Mouse (Mus musculus): ENCODE measurements around the gene Mycbp2. TPM values are rescaled to one million over a fixed set of nuclear protein-coding genes. Genes with fewer than 3 reads are reported as not detected.

Gene Mycbp2
- polyA plus RNA-seq, 1 experiment from 2014 or later, result 23.0 TPM

DNA sequence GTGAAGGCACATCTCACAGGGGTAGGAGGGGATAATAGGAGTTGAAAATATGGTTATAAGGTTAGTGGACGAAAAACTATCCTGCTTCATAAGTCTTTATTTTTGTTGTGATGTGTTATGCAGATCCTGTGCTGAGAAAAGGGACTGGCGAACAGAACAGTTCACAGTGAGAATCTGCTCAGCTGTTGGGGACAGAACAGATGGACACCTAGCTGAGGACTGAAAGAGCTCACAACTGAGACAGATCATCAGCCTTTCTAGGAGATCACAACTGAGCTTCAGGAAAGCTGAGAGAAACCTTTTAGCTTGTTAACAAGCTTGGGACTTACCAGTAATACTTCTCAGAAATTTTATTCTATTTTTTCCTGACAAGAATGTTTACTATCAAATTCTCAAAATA is 92.3 kb downstream of the Mycbp2 start:
- Histone ChIP-seq H3K9me3 (no peaks in the 10 kb centered on the region), H3K9ac (no peak overlapping the region), H3K4me3 (no peak overlapping the region), H3K27me3 (no peaks in the 10 kb centered on the region), H3K27ac (no peak overlapping the region), H3K4me2 (replicated peaks) (no peak overlapping the region), H3K4me1 (no peaks in the 10 kb centered on the region), H3K36me3 (peaks cover 31% of the 10 kb centered on the region)
- no peak for ATAC-seq (ENCODE audit: low FRiP score, low read depth)
- 93% methylated on average over 2 of the region's 2 CpGs for WGBS

DNA sequence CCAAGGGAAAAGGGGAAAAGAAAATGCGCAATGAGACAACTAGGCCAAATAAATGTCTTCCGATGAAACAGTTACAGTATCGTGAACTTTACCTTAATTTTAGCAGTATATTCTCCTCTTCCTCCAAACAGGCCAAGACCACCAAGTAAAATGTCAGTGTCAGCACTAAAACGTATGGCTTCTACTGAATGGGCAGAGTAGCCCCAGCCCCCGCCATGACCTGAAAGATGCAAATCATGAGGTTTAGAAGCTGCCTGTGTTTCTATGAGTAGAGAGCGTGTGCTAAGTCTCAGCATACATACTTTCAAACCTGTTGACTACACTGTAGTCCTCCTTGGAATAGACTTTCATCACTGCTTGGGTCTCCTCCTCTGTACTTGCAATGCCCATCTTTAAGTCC is 104.6 kb downstream of the Mycbp2 start:
- 95% methylated on average over 6 of the region's 6 CpGs for WGBS
- H3K4me3 ChIP-seq, result no peak overlapping the region
- no peak overlapping the region for H3K4me2 ChIP-seq (replicated peaks)
- H3K4me1 ChIP-seq, result no peaks in the 10 kb centered on the region
- H3K36me3 ChIP-seq, result peaks cover 26% of the 10 kb centered on the region
- ATAC-seq (ENCODE audit: low FRiP score, low read depth), result no peak
- H3K27me3 ChIP-seq, result no peaks in the 10 kb centered on the region
- H3K27ac ChIP-seq, result no peak overlapping the region
- no peak overlapping the region for H3K9ac ChIP-seq
- H3K9me3 ChIP-seq, result no peaks in the 10 kb centered on the region

DNA sequence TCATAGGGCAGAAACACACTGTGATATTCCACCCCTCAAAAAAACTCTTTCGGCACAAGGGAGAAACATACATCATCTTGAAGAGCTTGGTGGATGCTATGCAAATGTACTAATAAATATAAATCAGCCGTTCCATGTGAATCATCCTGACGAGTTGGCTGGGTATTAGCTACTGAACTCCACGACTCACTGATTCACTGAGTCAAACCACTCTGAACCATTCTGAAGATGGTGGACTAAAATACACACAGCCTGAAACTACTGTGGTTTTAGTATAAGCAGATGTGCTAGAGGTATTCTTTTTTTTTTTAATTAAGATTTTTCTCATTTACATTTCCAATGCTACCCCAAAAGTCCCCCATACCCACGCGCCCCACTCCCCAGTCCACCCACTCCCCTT is 111.8 kb downstream of the Mycbp2 start:
- no peaks in the 10 kb centered on the region for H3K9me3 ChIP-seq
- WGBS, result 95% methylated on average over 6 of the region's 6 CpGs
- no peak overlapping the region for H3K9ac ChIP-seq
- no peak overlapping the region for H3K4me2 ChIP-seq (replicated peaks)
- no peak for ATAC-seq (ENCODE audit: low FRiP score, low read depth)
- H3K27me3 ChIP-seq, result no peaks in the 10 kb centered on the region
- H3K27ac ChIP-seq, result no peak overlapping the region
- no peak overlapping the region for H3K4me3 ChIP-seq
- peaks cover 16% of the 10 kb centered on the region for H3K36me3 ChIP-seq
- no peaks in the 10 kb centered on the region for H3K4me1 ChIP-seq

DNA sequence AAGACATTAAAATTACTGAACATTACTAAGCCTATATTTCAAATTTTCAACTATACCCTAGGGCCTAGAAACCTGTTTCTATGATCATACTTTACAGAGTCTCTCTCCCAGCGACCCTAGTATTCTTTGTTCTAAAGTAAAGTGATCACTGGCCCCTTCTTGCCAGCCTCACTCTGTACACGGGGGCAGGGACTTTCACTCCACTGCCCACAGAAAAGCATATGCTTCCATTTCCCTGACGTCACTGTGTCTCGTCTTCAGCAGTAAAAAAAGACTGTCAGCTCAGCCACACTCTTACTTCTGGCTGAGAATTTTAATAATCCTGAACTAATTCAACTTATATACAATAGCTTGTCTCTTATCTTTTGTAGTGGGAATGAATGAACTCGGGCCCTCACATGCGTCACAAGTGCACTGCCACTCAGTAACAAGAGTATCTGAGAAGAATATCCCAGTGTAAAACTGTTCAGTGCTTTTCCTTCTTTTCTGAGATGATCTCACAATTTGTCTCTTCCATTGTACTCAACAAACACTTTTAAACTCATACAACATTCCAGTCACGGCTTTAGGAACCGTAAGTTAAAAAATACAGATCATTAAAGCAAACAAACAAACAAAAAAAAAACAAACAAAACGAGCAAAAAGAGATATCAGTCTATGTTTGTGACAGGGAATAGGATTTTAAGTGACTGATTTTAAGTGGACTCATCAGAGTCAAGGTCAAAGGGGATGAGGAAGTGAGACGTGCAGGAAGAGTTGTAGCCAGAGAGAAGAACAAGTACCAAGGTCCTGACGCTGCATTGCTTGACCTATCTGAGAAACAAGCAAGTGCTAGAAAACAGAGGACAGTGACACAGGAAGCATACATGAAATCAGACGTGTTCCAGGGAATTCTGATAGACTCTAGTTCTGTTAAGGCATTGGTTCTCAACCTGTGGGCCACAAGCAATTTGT is 112.7 kb downstream of the Mycbp2 start:
- 80% methylated on average over 12 of the region's 12 CpGs for WGBS
- Histone ChIP-seq H3K27ac (no peak overlapping the region), H3K27me3 (no peaks in the 10 kb centered on the region), H3K9me3 (no peaks in the 10 kb centered on the region), H3K4me3 (no peak overlapping the region), H3K9ac (no peak overlapping the region), H3K36me3 (peaks cover 16% of the 10 kb centered on the region), H3K4me2 (replicated peaks) (no peak overlapping the region), H3K4me1 (no peaks in the 10 kb centered on the region)
- no peak for ATAC-seq (ENCODE audit: low FRiP score, low read depth)

DNA sequence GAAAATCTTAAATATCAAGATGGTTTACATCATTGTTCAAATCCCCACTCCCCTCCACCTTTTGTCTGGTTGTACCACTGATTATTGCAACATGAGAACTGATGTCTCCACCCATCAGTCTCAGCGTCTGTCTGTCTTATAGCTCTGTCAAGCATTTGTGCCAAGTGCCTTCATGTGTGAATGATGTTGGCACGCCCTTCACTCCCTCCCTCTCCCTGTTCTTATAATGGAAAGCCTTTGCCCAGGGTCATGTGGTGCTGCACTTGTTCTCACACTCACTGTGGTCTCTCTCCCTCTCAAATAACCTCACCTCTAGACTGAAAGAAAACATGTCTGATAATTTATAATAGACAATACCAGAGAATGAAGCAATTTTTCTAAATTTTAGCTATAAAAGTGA is 124.3 kb downstream of the Mycbp2 start:
- ATAC-seq (ENCODE audit: low FRiP score, low read depth), result no peak
- peaks cover 61% of the 10 kb centered on the region for H3K36me3 ChIP-seq
- 84% methylated on average over 2 of the region's 2 CpGs for WGBS

DNA sequence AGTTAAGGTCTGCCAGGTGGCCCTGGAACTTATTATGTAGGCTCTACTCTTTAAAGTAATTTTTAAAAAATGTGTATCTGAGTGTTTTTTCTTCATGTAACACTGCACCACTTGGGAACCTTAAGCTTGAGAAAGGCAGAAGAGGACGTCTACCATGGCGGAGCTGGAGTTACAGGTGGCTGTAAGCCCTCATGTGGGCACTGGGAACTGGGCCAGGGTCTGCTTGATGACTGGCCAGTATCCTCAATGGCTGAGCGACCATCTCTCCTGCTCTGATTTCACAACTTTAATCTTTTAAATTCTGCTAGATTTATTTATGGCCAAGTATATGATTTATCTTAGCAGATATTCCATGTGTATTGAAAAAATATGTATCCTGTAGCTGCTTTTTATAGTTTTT is 124.9 kb downstream of the Mycbp2 start:
- WGBS, result 74% methylated on average over 3 of the region's 3 CpGs
- no peaks in the 10 kb centered on the region for H3K27me3 ChIP-seq
- no peak for ATAC-seq (ENCODE audit: low FRiP score, low read depth)
- H3K4me3 ChIP-seq, result no peak overlapping the region
- H3K4me1 ChIP-seq, result no peaks in the 10 kb centered on the region
- H3K4me2 ChIP-seq (replicated peaks), result no peak overlapping the region
- no peaks in the 10 kb centered on the region for H3K9me3 ChIP-seq
- no peak overlapping the region for H3K9ac ChIP-seq
- H3K27ac ChIP-seq, result no peak overlapping the region
- H3K36me3 ChIP-seq, result peaks cover 61% of the 10 kb centered on the region

More for the DNA sequence above, 124.3 kb downstream of the Mycbp2 start:
- Histone ChIP-seq H3K4me3 (no peak overlapping the region), H3K27me3 (no peaks in the 10 kb centered on the region), H3K4me2 (replicated peaks) (no peak overlapping the region), H3K4me1 (no peaks in the 10 kb centered on the region), H3K9me3 (no peaks in the 10 kb centered on the region), H3K9ac (no peak overlapping the region), H3K27ac (no peak overlapping the region)

DNA sequence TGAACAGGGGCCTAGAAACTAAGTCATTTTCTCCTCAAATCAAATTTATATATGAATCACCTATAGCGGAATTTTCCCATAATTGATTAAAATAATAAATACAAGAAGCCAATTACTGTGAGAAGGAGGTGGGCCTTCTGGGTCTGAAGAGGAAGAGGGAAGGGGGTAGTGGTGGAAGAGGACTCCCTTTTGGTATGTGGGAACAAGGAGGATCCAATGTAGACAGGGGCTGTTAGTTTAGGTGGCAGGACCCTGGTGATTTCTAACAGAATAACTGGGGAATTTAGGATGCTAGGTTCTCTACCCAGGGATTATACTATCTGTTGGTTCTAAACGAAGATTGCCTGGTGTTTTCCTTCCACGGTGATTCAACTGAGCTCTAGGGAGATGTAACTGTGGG is 130.3 kb downstream of the Mycbp2 start:
- H3K27me3 ChIP-seq, result no peaks in the 10 kb centered on the region
- no peak for ATAC-seq (ENCODE audit: low FRiP score, low read depth)
- H3K9me3 ChIP-seq, result no peaks in the 10 kb centered on the region
- H3K36me3 ChIP-seq, result peaks cover 49% of the 10 kb centered on the region
- H3K4me1 ChIP-seq, result no peaks in the 10 kb centered on the region
- no peak overlapping the region for H3K27ac ChIP-seq
- H3K4me2 ChIP-seq (replicated peaks), result no peak overlapping the region
- H3K9ac ChIP-seq, result no peak overlapping the region
- no peak overlapping the region for H3K4me3 ChIP-seq
- WGBS, result 76% methylated on average over 3 of the region's 3 CpGs

DNA sequence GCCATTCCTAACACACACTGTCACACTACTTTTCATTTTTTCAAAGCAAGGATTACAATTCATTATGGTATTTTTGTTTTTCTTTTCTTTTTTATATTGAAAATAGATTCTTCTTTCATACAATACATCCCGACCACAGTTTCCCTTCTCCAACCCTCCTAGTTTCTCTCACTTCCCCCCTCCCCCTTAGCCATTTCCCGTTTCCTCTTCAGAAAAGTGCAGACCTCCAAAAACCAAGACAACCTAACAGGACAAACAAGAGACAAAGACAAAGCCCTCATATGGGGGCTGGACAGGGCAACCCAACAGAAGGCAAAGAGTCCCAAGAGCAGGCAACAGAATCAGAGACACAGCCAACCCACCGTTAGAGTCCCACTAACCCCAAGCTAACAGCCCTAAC is 160.0 kb downstream of the Mycbp2 start:
- Histone ChIP-seq H3K27ac (no peak overlapping the region), H3K36me3 (peaks cover 58% of the 10 kb centered on the region)
- WGBS, result 79% methylated on average over 3 of the region's 3 CpGs

DNA sequence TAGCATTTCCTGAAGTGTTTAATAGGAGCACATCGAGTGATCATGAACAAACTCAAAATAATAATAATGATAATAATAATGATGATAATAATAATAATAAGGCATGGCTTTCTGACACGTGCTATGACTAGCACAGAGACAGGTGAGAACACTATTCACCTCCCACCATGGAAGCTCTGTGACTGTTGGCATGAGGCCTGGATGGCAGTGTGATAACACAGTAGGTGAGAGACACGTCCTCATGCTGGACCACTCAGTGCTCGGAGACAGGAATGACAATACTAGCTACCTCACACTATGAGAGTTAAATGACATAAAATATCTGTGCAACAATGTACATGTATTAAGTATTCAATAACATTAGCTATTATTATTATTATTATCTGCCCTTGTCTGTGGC is 160.5 kb downstream of the Mycbp2 start:
- Histone ChIP-seq H3K4me1 (no peaks in the 10 kb centered on the region), H3K27ac (no peak overlapping the region), H3K36me3 (peaks cover 56% of the 10 kb centered on the region), H3K9ac (no peak overlapping the region), H3K4me3 (no peak overlapping the region), H3K27me3 (no peaks in the 10 kb centered on the region), H3K9me3 (no peaks in the 10 kb centered on the region), H3K4me2 (replicated peaks) (no peak overlapping the region)
- no peak for ATAC-seq (ENCODE audit: low FRiP score, low read depth)
- 90% methylated on average over 4 of the region's 4 CpGs for WGBS

More for the DNA sequence above, 160.0 kb downstream of the Mycbp2 start:
- H3K27me3 ChIP-seq, result no peaks in the 10 kb centered on the region
- ATAC-seq (ENCODE audit: low FRiP score, low read depth), result no peak
- no peak overlapping the region for H3K4me2 ChIP-seq (replicated peaks)
- no peaks in the 10 kb centered on the region for H3K9me3 ChIP-seq
- no peaks in the 10 kb centered on the region for H3K4me1 ChIP-seq
- no peak overlapping the region for H3K9ac ChIP-seq
- H3K4me3 ChIP-seq, result no peak overlapping the region

DNA sequence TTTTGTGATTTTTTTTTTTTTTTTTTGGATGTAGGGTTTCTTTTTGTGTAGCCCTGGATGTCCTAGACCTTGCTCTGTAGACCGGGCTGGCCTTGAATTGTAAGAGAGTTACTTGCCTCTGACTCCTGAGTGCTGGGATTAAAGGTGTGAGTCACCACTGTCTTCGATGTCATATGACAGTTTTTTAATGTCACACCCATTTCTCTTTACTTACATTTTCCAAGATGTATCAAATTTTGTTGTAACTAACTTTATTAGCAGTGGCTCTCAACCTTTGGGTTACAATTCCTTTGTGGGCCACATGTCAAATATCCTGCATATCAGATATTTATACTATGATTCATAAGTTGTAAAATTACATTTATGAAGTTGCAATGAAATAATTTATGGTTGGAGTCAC is 166.5 kb downstream of the Mycbp2 start:
- no peaks in the 10 kb centered on the region for H3K27me3 ChIP-seq
- no peak overlapping the region for H3K27ac ChIP-seq
- 98% methylated on average over 2 of the region's 2 CpGs for WGBS
- peaks cover 20% of the 10 kb centered on the region for H3K36me3 ChIP-seq
- no peaks in the 10 kb centered on the region for H3K4me1 ChIP-seq
- ATAC-seq (ENCODE audit: low FRiP score, low read depth), result no peak
- H3K9me3 ChIP-seq, result no peaks in the 10 kb centered on the region
- no peak overlapping the region for H3K9ac ChIP-seq
- no peak overlapping the region for H3K4me2 ChIP-seq (replicated peaks)
- H3K4me3 ChIP-seq, result no peak overlapping the region

DNA sequence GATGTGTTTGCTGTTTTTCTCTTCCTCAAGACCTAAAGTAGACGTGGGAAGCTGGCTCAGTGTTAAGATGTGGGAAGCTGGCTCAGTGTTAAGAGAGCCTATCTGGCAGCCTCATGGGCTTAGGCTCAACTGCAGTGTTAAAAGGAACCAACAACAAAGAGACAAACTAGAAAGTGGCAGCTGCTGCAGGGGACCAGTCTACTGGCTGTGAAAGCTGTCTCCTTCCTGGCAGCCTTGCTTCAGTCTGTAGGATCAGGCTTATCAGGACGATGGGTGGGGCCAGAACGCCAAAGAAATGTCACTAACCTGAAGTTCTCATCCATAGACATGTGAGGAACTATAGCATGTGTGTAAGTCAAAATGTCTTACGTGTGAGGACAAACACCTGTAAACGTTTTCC is 183.7 kb downstream of the Mycbp2 start:
- Histone ChIP-seq H3K4me2 (replicated peaks) (no peak overlapping the region), H3K9me3 (no peaks in the 10 kb centered on the region), H3K27ac (no peak overlapping the region), H3K9ac (no peak overlapping the region), H3K4me3 (no peak overlapping the region), H3K27me3 (no peaks in the 10 kb centered on the region), H3K36me3 (peaks cover 25% of the 10 kb centered on the region), H3K4me1 (no peaks in the 10 kb centered on the region)
- no peak for ATAC-seq (ENCODE audit: low FRiP score, low read depth)
- WGBS, result 76% methylated on average over 5 of the region's 5 CpGs

DNA sequence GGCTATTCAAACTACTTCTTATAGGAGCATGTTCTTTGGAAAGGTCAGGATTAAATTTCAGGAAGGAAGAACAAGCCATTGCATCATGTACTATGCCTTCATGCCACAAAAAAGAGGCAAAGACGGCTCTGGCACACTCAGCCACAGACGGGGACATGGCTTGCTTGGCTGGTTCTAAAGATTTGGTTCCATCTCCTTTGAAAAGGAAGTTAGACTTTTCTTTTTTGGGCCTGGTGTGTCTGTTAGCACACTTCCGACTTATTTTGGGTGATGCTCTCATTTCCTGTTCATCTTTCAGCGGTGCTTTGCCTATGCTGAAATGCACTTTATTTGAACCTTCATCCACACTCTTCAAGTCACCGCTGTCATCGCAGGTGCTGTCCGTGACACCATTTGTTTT is 190.9 kb downstream of the Mycbp2 start:
- Histone ChIP-seq H3K27me3 (no peaks in the 10 kb centered on the region), H3K27ac (no peak overlapping the region), H3K4me3 (no peak overlapping the region), H3K4me2 (replicated peaks) (no peak overlapping the region), H3K4me1 (no peaks in the 10 kb centered on the region), H3K9ac (no peak overlapping the region), H3K36me3 (peaks cover 44% of the 10 kb centered on the region), H3K9me3 (no peaks in the 10 kb centered on the region)
- 91% methylated on average over 7 of the region's 7 CpGs for WGBS
- ATAC-seq (ENCODE audit: low FRiP score, low read depth), result no peak

DNA sequence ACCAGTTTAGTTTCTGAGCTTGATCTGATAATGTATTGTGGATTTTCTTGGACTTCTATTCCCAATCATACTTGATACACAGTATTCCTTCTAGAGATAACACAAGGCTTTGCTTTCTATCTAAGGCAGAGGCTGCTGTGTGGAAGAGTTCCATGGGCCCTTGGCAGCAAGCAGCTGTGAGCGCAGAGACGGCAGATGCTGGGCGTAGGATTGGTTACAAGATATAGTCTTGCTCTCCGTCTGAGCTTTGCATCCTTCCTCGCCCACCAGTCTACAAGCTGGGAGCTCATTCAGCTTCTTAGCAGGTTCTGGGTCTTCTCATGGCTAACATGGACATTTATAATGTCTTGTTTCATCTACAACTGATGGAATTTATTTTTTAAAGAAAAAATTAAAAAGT is 196.5 kb downstream of the Mycbp2 start:
- Histone ChIP-seq H3K4me3 (no peak overlapping the region), H3K9me3 (no peaks in the 10 kb centered on the region), H3K27ac (no peak overlapping the region), H3K4me2 (replicated peaks) (no peak overlapping the region), H3K36me3 (peaks cover 52% of the 10 kb centered on the region), H3K9ac (no peak overlapping the region), H3K4me1 (no peaks in the 10 kb centered on the region), H3K27me3 (no peaks in the 10 kb centered on the region)
- 91% methylated on average over 5 of the region's 5 CpGs for WGBS
- ATAC-seq (ENCODE audit: low FRiP score, low read depth), result no peak

Data from limb, embryonic 13.5 days (tissue).